Mouse (Mus musculus) CH12.LX (cell line): ENCODE results near the gene Tldc1.

Experiments
- E2F4 ChIP-seq: IDR thresholded peaks from 2 replicates; pipeline ENCODE4 v1.6.1; 2011; ENCODE audit warnings: low read depth, low read length, improper control_type of control experiment; ENCODE audit not compliant: insufficient replicate concordance
- JUND ChIP-seq: conservative IDR thresholded peaks from 2 replicates; pipeline ENCODE4 v1.6.1; 2011; ENCODE audit warnings: low read depth, low read length, improper control_type of control experiment
- POLR2A ChIP-seq: IDR thresholded peaks from 2 replicates; pipeline ENCODE4 v1.6.1; 2011; ENCODE audit warnings: low read depth, mild to moderate bottlenecking, improper control_type of control experiment, low read length

GRCm38 (mm10) chr8:119756147-119756461 lies 22.1 kb downstream of the Tldc1 start:
- no peak for TF ChIP-seq E2F4
- TF ChIP-seq POLR2A: no peak
- TF ChIP-seq JUND: no peak
